14 mouse cellular contexts compared by ENCODE assay signal in the genomic region with DNA sequence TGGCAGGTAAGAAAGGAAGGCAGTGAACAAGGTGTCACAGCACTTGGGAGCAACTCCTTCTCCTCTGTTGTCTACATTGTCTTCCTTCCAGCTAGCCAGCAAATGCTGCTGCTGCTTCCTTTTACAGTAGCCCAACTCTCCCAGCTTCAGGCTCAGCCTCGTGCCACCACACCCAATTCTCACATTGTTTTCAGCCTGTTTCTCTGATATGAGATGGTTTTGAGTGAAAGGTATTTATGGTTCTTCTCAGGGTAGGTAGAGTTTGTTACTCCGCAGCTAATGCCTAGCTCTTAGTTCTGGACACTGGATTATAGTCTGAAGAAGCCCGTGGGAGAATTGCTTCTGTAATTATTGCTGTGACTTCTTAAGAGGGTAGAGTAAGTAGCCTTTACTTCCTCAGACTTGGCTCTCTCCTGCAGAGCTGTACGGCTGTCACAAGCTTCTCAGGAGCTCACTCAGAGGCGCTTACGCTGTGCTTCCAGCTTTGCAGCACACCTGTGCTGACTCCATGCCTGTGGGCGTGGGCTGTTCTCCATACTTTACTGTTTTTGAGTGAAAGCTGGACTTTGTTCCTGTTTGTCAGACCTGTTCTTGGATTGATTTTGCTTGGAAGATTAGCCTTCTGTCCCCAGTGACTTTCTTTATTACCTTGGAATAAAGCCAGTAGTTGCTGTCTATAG.
A peak's percentile ranks its signal among the peaks of the same experiment; 100 is the strongest.
DNase-seq lines count a peak whose midpoint lies in the region; ATAC-seq and TF ChIP-seq lines count a peak whose summit lies in the region.
"Had no signal": no experiment of that assay in that cellular context is flagged by ENCODE, and none has a peak within 500 bp of the region (broad histone marks: within the 10 kb centered on the region; RNA-seq: fewer than 3 reads in every experiment).

No protein-coding gene starts in this region.

- no peak for ATAC-seq in hindbrain, embryonic 12.5 days (ENCODE audit: low FRiP score)
- ATAC-seq in hindbrain, embryonic 11.5 days (ENCODE audit: low FRiP score) = no peak
- no peak for ATAC-seq in embryonic facial prominence, embryonic 15.5 days (ENCODE audit: insufficient number of reproducible peaks, low FRiP score, low TSS enrichment, low read depth)
- ATAC-seq in kidney, embryonic 15.5 days (replicated peaks; ENCODE audit: low FRiP score) = no peak
- peak; percentile 83 for ATAC-seq in stomach, embryonic 14.5 days (ENCODE audit: insufficient number of reproducible peaks, insufficient read depth, low FRiP score, low read depth)

- H3K36me3 ChIP-seq in hindbrain, embryonic 12.5 days = no peaks in the 10 kb centered on the region
- no peaks in the 10 kb centered on the region for H3K36me3 ChIP-seq in hindbrain, embryonic 11.5 days (ENCODE audit: control insufficient read depth, insufficient read depth, low read length)
- H3K36me3 ChIP-seq in embryonic facial prominence, embryonic 15.5 days = no peaks in the 10 kb centered on the region
- H3K36me3 ChIP-seq in kidney, embryonic 15.5 days = peaks cover 9% of the 10 kb centered on the region
- H3K36me3 ChIP-seq in stomach, embryonic 14.5 days (ENCODE audit: control insufficient read depth, insufficient read depth, low read length) = no peaks in the 10 kb centered on the region
- H3K36me3 ChIP-seq: heart, embryonic 12.5 days had no signal

- H3K4me3 ChIP-seq in hindbrain, embryonic 12.5 days = no peak overlapping the region
- H3K4me3 ChIP-seq in hindbrain, embryonic 11.5 days (ENCODE audit: low read depth, low read length) = no peak overlapping the region
- no peak overlapping the region for H3K4me3 ChIP-seq in embryonic facial prominence, embryonic 15.5 days (replicated peaks)
- no peak overlapping the region for H3K4me3 ChIP-seq in kidney, embryonic 15.5 days (replicated peaks)
- H3K4me3 ChIP-seq in stomach, embryonic 14.5 days (ENCODE audit: low read depth, low read length) = no peak overlapping the region
- H3K4me3 ChIP-seq in cerebellum, adult 2 months (replicated peaks; ENCODE audit: insufficient read depth, low read depth, low read length) = no peak overlapping the region
- H3K4me3 ChIP-seq: heart, embryonic 12.5 days; limb, embryonic 12.5 days had no signal

- H3K4me2 ChIP-seq in hindbrain, embryonic 12.5 days (replicated peaks) = no peak overlapping the region
- H3K4me2 ChIP-seq in hindbrain, embryonic 11.5 days (replicated peaks; ENCODE audit: low read depth, low read length) = no peak overlapping the region
- no peak overlapping the region for H3K4me2 ChIP-seq in embryonic facial prominence, embryonic 15.5 days (replicated peaks)
- H3K4me2 ChIP-seq in kidney, embryonic 15.5 days = no peak overlapping the region
- H3K4me2 ChIP-seq in stomach, embryonic 14.5 days (replicated peaks; ENCODE audit: low read depth, low read length) = no peak overlapping the region
- H3K4me2 ChIP-seq: heart, embryonic 12.5 days; limb, embryonic 12.5 days had no signal

- H3K4me1 ChIP-seq in hindbrain, embryonic 12.5 days = peaks cover 14% of the 10 kb centered on the region
- H3K4me1 ChIP-seq in hindbrain, embryonic 11.5 days (replicated peaks; ENCODE audit: control insufficient read depth, insufficient read depth, low read length) = peaks cover 2% of the 10 kb centered on the region; the same call in 1 of the 2 replicates
- H3K4me1 ChIP-seq in embryonic facial prominence, embryonic 15.5 days = peaks cover 25% of the 10 kb centered on the region
- H3K4me1 ChIP-seq in kidney, embryonic 15.5 days = peaks cover 28% of the 10 kb centered on the region
- peaks cover 20% of the 10 kb centered on the region for H3K4me1 ChIP-seq in stomach, embryonic 14.5 days (ENCODE audit: control insufficient read depth, insufficient read depth, low read length)
- peaks cover 16% of the 10 kb centered on the region for H3K4me1 ChIP-seq in cerebellum, adult 2 months (ENCODE audit: control insufficient read depth, insufficient read depth, low read length)

- no peak overlapping the region for H3K9ac ChIP-seq in hindbrain, embryonic 12.5 days
- no peak overlapping the region for H3K9ac ChIP-seq in hindbrain, embryonic 11.5 days (ENCODE audit: low read depth, low read length)
- no peak overlapping the region for H3K9ac ChIP-seq in embryonic facial prominence, embryonic 15.5 days
- no peak overlapping the region for H3K9ac ChIP-seq in kidney, embryonic 15.5 days
- no peak overlapping the region for H3K9ac ChIP-seq in stomach, embryonic 14.5 days (replicated peaks; ENCODE audit: low read depth, low read length)
- H3K9ac ChIP-seq: heart, embryonic 12.5 days; limb, embryonic 12.5 days had no signal

- no peaks in the 10 kb centered on the region for H3K9me3 ChIP-seq in hindbrain, embryonic 12.5 days (replicated peaks)
- H3K9me3 ChIP-seq in hindbrain, embryonic 11.5 days (ENCODE audit: control insufficient read depth, low read length) = no peaks in the 10 kb centered on the region
- H3K9me3 ChIP-seq in embryonic facial prominence, embryonic 15.5 days (replicated peaks) = no peaks in the 10 kb centered on the region
- no peaks in the 10 kb centered on the region for H3K9me3 ChIP-seq in kidney, embryonic 15.5 days (replicated peaks)
- H3K9me3 ChIP-seq in stomach, embryonic 14.5 days (ENCODE audit: control insufficient read depth, low read depth, low read length) = no peaks in the 10 kb centered on the region
- H3K9me3 ChIP-seq: heart, embryonic 12.5 days; limb, embryonic 12.5 days had no signal

- DNase-seq in hindbrain, embryonic 11.5 days (ENCODE audit: low spot score) = no peak
- DNase-seq in ovary, postnatal 14 days (ENCODE audit: low spot score) = no peak
- no peak for DNase-seq in cerebellum, adult 2 months
- DNase-seq in testis, postnatal 14 days (ENCODE audit: low spot score) = no peak
- DNase-seq: adrenal gland, adult 2 months; cerebellum, postnatal 14 days; heart, postnatal 4 days; lung, postnatal 36 days had no signal

- no peak for TF ChIP-seq CTCF in cerebellum, adult 2 months (IDR thresholded peaks at IDR 0.05; ENCODE audit: borderline replicate concordance, insufficient read depth, low read depth, low read length)

- no peak for TF ChIP-seq POLR2A in cerebellum, adult 2 months (IDR thresholded peaks at IDR 0.05; ENCODE audit: borderline replicate concordance, insufficient read depth, low read length)

- WGBS in hindbrain, embryonic 12.5 days = 91% methylated on average over 7 of the region's 7 CpGs
- WGBS in hindbrain, embryonic 11.5 days = 91% methylated on average over 7 of the region's 7 CpGs
- 65% methylated on average over 7 of the region's 7 CpGs for WGBS in embryonic facial prominence, embryonic 15.5 days
- WGBS in kidney, embryonic 15.5 days = 76% methylated on average over 7 of the region's 7 CpGs
- WGBS in stomach, embryonic 14.5 days = 67% methylated on average over 7 of the region's 7 CpGs
- WGBS in cerebellum, adult 2 months = 67% methylated on average over 7 of the region's 7 CpGs

- peak overlapping the region; percentile 4; the same call in 1 of the 2 replicates for H3K27ac ChIP-seq in hindbrain, embryonic 12.5 days
- no peak overlapping the region for H3K27ac ChIP-seq in hindbrain, embryonic 11.5 days (ENCODE audit: low read depth, low read length)
- peak overlapping the region; percentile 13 for H3K27ac ChIP-seq in embryonic facial prominence, embryonic 15.5 days (replicated peaks)
- H3K27ac ChIP-seq in kidney, embryonic 15.5 days = peak overlapping the region; percentile 54
- H3K27ac ChIP-seq in stomach, embryonic 14.5 days (ENCODE audit: low read length) = peak overlapping the region; percentile 68; the same call in 1 of the 2 replicates
- no peak overlapping the region for H3K27ac ChIP-seq in cerebellum, adult 2 months (ENCODE audit: insufficient read depth, low read length)
- H3K27ac ChIP-seq: limb, embryonic 12.5 days had no signal

- no peaks in the 10 kb centered on the region for H3K27me3 ChIP-seq in hindbrain, embryonic 12.5 days
- H3K27me3 ChIP-seq in hindbrain, embryonic 11.5 days (ENCODE audit: control insufficient read depth, insufficient read depth, low read length) = no peaks in the 10 kb centered on the region
- no peaks in the 10 kb centered on the region for H3K27me3 ChIP-seq in embryonic facial prominence, embryonic 15.5 days
- no peaks in the 10 kb centered on the region for H3K27me3 ChIP-seq in kidney, embryonic 15.5 days
- H3K27me3 ChIP-seq in stomach, embryonic 14.5 days (ENCODE audit: control insufficient read depth, insufficient read depth, low read length) = no peaks in the 10 kb centered on the region
- no peaks in the 10 kb centered on the region for H3K27me3 ChIP-seq in cerebellum, adult 2 months (ENCODE audit: control insufficient read depth, insufficient read depth, low read length)
- H3K27me3 ChIP-seq: heart, embryonic 12.5 days; limb, embryonic 12.5 days had no signal

Comparison
In these comparisons a context has a peak if more than half of its experiments do, and no peak if none do; other contexts are left out.
1. H3K27ac ChIP-seq: peak in hindbrain, embryonic 12.5 days (single experiment), embryonic facial prominence, embryonic 15.5 days (single experiment), kidney, embryonic 15.5 days (single experiment) and stomach, embryonic 14.5 days (single experiment); none in hindbrain, embryonic 11.5 days (single experiment) and cerebellum, adult 2 months (single experiment).